Mouse (Mus musculus): Measurements from ENCODE around the gene Fpr1.

- TF ChIP-seq CTCF (IDR thresholded peaks at IDR 0.05; ENCODE audit: low read depth, low read length) (no peak), GATA1 (IDR thresholded peaks at IDR 0.05; ENCODE audit: borderline replicate concordance, low read length) (no peak), POLR2AphosphoS5 (IDR thresholded peaks at IDR 0.05; ENCODE audit: insufficient replicate concordance, low read depth, low read length) (no peak), TAL1 (conservative IDR thresholded peaks at IDR 0.05; ENCODE audit: low read depth, low read length) (no peak), GATA2 (IDR thresholded peaks at IDR 0.05; ENCODE audit: borderline replicate concordance, low read depth, low read length) (no peak)
Measured at GRCm38 (mm10) chr17:17848988-17849387, 34.8 kb downstream of the Fpr1 start.

All from G1E (cell line).